Mouse (Mus musculus) megakaryocyte progenitor cell, adult 5-6 weeks (primary cell): ENCODE measurements around the gene Fam53a. TPM values are rescaled to one million over a fixed set of nuclear protein-coding genes. Genes with fewer than 3 reads are reported as not detected.

ENCODE experiments used
- total RNA-seq, 2 experiments: library from RNA; stranded (forward) in 1 of 2; stranded (reverse) in 1 of 2; fragments of 157-497, 149-512 nt in 1 of 2; fragments of 200-1000 nt in 1 of 2; gene quantifications; 2 replicates each; pipeline versions ENCODE4 v1.2.3 to v1.2.4; 2015 to 2017

Fam53a gene
- total RNA-seq, 2 experiments from 2014 or later: 25.9 to 27.6 TPM

Other genes starting within 250 kb of the Fam53a start
- gene Nkx1-1, start 195.7 kb downstream of the Fam53a start, total RNA-seq (2015): not detected in 2 replicates
- gene Nkx1-1, start 195.7 kb downstream of the Fam53a start, total RNA-seq (2017): not detected in 2 replicates
- gene Gm9903, start 290 bp upstream of the Fam53a start, total RNA-seq (2015): 0.37 and 0.74 TPM in 2 replicates
- 1.1 TPM in 1 of 2 replicates, not detected in the other for gene Gm9903, start 290 bp upstream of the Fam53a start, total RNA-seq (2017)
- 206 and 223 TPM in 2 replicates for gene Slbp, start 22.9 kb upstream of the Fam53a start, total RNA-seq (2015)
- 253 and 266 TPM in 2 replicates for gene Slbp, start 22.9 kb upstream of the Fam53a start, total RNA-seq (2017)
- gene Tacc3, start 28.5 kb upstream of the Fam53a start, total RNA-seq (2015): 180 and 190 TPM in 2 replicates
- gene Tacc3, start 28.5 kb upstream of the Fam53a start, total RNA-seq (2017): 184 and 199 TPM in 2 replicates
- gene Tmem129, start 28.8 kb upstream of the Fam53a start, total RNA-seq (2015): 15.9 and 17.5 TPM in 2 replicates
- gene Tmem129, start 28.8 kb upstream of the Fam53a start, total RNA-seq (2017): 17.8 and 23.7 TPM in 2 replicates
- gene Fgfr3, start 92.0 kb upstream of the Fam53a start, total RNA-seq (2015): 0.39 TPM in 1 of 2 replicates, not detected in the other
- 1.0 TPM in 1 of 2 replicates, not detected in the other for gene Fgfr3, start 92.0 kb upstream of the Fam53a start, total RNA-seq (2017)
- gene Letm1, start 153.2 kb upstream of the Fam53a start, total RNA-seq (2015): 15.5 and 16.2 TPM in 2 replicates
- gene Letm1, start 153.2 kb upstream of the Fam53a start, total RNA-seq (2017): 22.2 and 24.2 TPM in 2 replicates
- gene Nsd2, start 191.1 kb upstream of the Fam53a start, total RNA-seq (2015): 60.1 and 64.1 TPM in 2 replicates
- gene Nsd2, start 191.1 kb upstream of the Fam53a start, total RNA-seq (2017): 85.5 and 127 TPM in 2 replicates